Mouse (Mus musculus): ENCODE measurements around the gene Plac1. TPM values are rescaled to one million over a fixed set of nuclear protein-coding genes. Genes with fewer than 3 reads are reported as not detected.

The Plac1 gene
- polyA plus RNA-seq, 1 experiment from 2014 or later: 14.9 TPM

GRCm38 (mm10) chrX:53146389-53146917, 93.5 kb downstream of the Plac1 start:
- no peak overlapping the region for H3K27ac ChIP-seq (ENCODE audit: low read depth, low read length)
- no peak for ATAC-seq (replicated peaks; ENCODE audit: insufficient number of reproducible peaks, low FRiP score, low TSS enrichment)
- no peak overlapping the region for H3K4me3 ChIP-seq (ENCODE audit: low read depth, low read length)
- no peaks in the 10 kb centered on the region for H3K36me3 ChIP-seq (ENCODE audit: control insufficient read depth, insufficient read depth, low read length)
- H3K4me1 ChIP-seq (ENCODE audit: control insufficient read depth, insufficient read depth, low read length): no peaks in the 10 kb centered on the region
- H3K9me3 ChIP-seq (replicated peaks; ENCODE audit: control insufficient read depth, low read length): no peaks in the 10 kb centered on the region
- WGBS (ENCODE audit: insufficient replicate concordance): 50% methylated on average over 5 of the region's 5 CpGs
- no peaks in the 10 kb centered on the region; the same call in 1 of the 2 replicates for H3K27me3 ChIP-seq (ENCODE audit: control insufficient read depth, insufficient read depth, low read length)
- H3K9ac ChIP-seq (ENCODE audit: low read depth, low read length): no peak overlapping the region
- H3K4me2 ChIP-seq: no peak overlapping the region

GRCm38 (mm10) chrX:53139641-53140040, 100.3 kb downstream of the Plac1 start:
- H3K27me3 ChIP-seq (ENCODE audit: control insufficient read depth, insufficient read depth, low read length): no peaks in the 10 kb centered on the region
- no peak overlapping the region for H3K4me2 ChIP-seq
- H3K9me3 ChIP-seq (replicated peaks; ENCODE audit: control insufficient read depth, low read length): no peaks in the 10 kb centered on the region
- 83% methylated on average over 2 of the region's 2 CpGs for WGBS (ENCODE audit: insufficient replicate concordance)
- H3K9ac ChIP-seq (ENCODE audit: low read depth, low read length): no peak overlapping the region
- H3K36me3 ChIP-seq (ENCODE audit: control insufficient read depth, insufficient read depth, low read length): no peaks in the 10 kb centered on the region
- no peak overlapping the region for H3K4me3 ChIP-seq (ENCODE audit: low read depth, low read length)
- no peaks in the 10 kb centered on the region for H3K4me1 ChIP-seq (ENCODE audit: control insufficient read depth, insufficient read depth, low read length)
- ATAC-seq (replicated peaks; ENCODE audit: insufficient number of reproducible peaks, low FRiP score, low TSS enrichment): no peak
- no peak overlapping the region for H3K27ac ChIP-seq (ENCODE audit: low read depth, low read length)

GRCm38 (mm10) chrX:53137066-53137465, 102.8 kb downstream of the Plac1 start:
- ATAC-seq (replicated peaks; ENCODE audit: insufficient number of reproducible peaks, low FRiP score, low TSS enrichment): no peak
- Histone ChIP-seq H3K4me1 (ENCODE audit: control insufficient read depth, insufficient read depth, low read length) (no peaks in the 10 kb centered on the region), H3K4me3 (ENCODE audit: low read depth, low read length) (no peak overlapping the region)

GRCm38 (mm10) chrX:53129501-53129900, 110.4 kb downstream of the Plac1 start:
- Histone ChIP-seq H3K4me1 (ENCODE audit: control insufficient read depth, insufficient read depth, low read length) (no peaks in the 10 kb centered on the region), H3K9ac (ENCODE audit: low read depth, low read length) (no peak overlapping the region), H3K36me3 (ENCODE audit: control insufficient read depth, insufficient read depth, low read length) (no peaks in the 10 kb centered on the region), H3K4me2 (no peak overlapping the region), H3K4me3 (ENCODE audit: low read depth, low read length) (no peak overlapping the region), H3K27ac (ENCODE audit: low read depth, low read length) (no peak overlapping the region), H3K9me3 (replicated peaks; ENCODE audit: control insufficient read depth, low read length) (no peaks in the 10 kb centered on the region), H3K27me3 (ENCODE audit: control insufficient read depth, insufficient read depth, low read length) (no peaks in the 10 kb centered on the region)
- 44% methylated on average over 2 of the region's 2 CpGs for WGBS (ENCODE audit: insufficient replicate concordance)
- ATAC-seq (replicated peaks; ENCODE audit: insufficient number of reproducible peaks, low FRiP score, low TSS enrichment): no peak

More at GRCm38 (mm10) chrX:53137066-53137465, 102.8 kb downstream of the Plac1 start:
- Histone ChIP-seq H3K9me3 (replicated peaks; ENCODE audit: control insufficient read depth, low read length) (no peaks in the 10 kb centered on the region), H3K4me2 (no peak overlapping the region), H3K27ac (ENCODE audit: low read depth, low read length) (no peak overlapping the region), H3K36me3 (ENCODE audit: control insufficient read depth, insufficient read depth, low read length) (no peaks in the 10 kb centered on the region), H3K27me3 (ENCODE audit: control insufficient read depth, insufficient read depth, low read length) (no peaks in the 10 kb centered on the region), H3K9ac (ENCODE audit: low read depth, low read length) (no peak overlapping the region)
- WGBS (ENCODE audit: insufficient replicate concordance): 84% methylated on average over 2 of the region's 2 CpGs

GRCm38 (mm10) chrX:53126492-53127033, 113.3 kb downstream of the Plac1 start:
- Histone ChIP-seq H3K9me3 (replicated peaks; ENCODE audit: control insufficient read depth, low read length) (no peaks in the 10 kb centered on the region), H3K27me3 (ENCODE audit: control insufficient read depth, insufficient read depth, low read length) (no peaks in the 10 kb centered on the region), H3K4me3 (ENCODE audit: low read depth, low read length) (no peak overlapping the region), H3K9ac (ENCODE audit: low read depth, low read length) (no peak overlapping the region), H3K4me1 (ENCODE audit: control insufficient read depth, insufficient read depth, low read length) (no peaks in the 10 kb centered on the region), H3K36me3 (ENCODE audit: control insufficient read depth, insufficient read depth, low read length) (no peaks in the 10 kb centered on the region), H3K4me2 (no peak overlapping the region), H3K27ac (ENCODE audit: low read depth, low read length) (no peak overlapping the region)
- ATAC-seq (replicated peaks; ENCODE audit: insufficient number of reproducible peaks, low FRiP score, low TSS enrichment): no peak
- WGBS (ENCODE audit: insufficient replicate concordance): 77% methylated on average over 6 of the region's 6 CpGs

GRCm38 (mm10) chrX:53125838-53126467, 114.0 kb downstream of the Plac1 start:
- Histone ChIP-seq H3K4me1 (ENCODE audit: control insufficient read depth, insufficient read depth, low read length) (no peaks in the 10 kb centered on the region), H3K27ac (ENCODE audit: low read depth, low read length) (no peak overlapping the region; the same call in 1 of the 2 replicates), H3K27me3 (ENCODE audit: control insufficient read depth, insufficient read depth, low read length) (no peaks in the 10 kb centered on the region), H3K36me3 (ENCODE audit: control insufficient read depth, insufficient read depth, low read length) (no peaks in the 10 kb centered on the region), H3K9me3 (replicated peaks; ENCODE audit: control insufficient read depth, low read length) (no peaks in the 10 kb centered on the region), H3K9ac (ENCODE audit: low read depth, low read length) (no peak overlapping the region), H3K4me2 (no peak overlapping the region), H3K4me3 (ENCODE audit: low read depth, low read length) (no peak overlapping the region)
- 38% methylated on average over 3 of the region's 3 CpGs for WGBS (ENCODE audit: insufficient replicate concordance)
- no peak for ATAC-seq (replicated peaks; ENCODE audit: insufficient number of reproducible peaks, low FRiP score, low TSS enrichment)

- H3K4me1 ChIP-seq (ENCODE audit: control insufficient read depth, insufficient read depth, low read length): no peaks in the 10 kb centered on the region
- H3K36me3 ChIP-seq (ENCODE audit: control insufficient read depth, insufficient read depth, low read length): no peaks in the 10 kb centered on the region
- H3K27me3 ChIP-seq (ENCODE audit: control insufficient read depth, insufficient read depth, low read length): no peaks in the 10 kb centered on the region
- H3K27ac ChIP-seq (ENCODE audit: low read depth, low read length): no peak overlapping the region
- no peak overlapping the region for H3K4me3 ChIP-seq (ENCODE audit: low read depth, low read length)
- no peak overlapping the region for H3K4me2 ChIP-seq
- ATAC-seq (replicated peaks; ENCODE audit: insufficient number of reproducible peaks, low FRiP score, low TSS enrichment): no peak
- H3K9ac ChIP-seq (ENCODE audit: low read depth, low read length): no peak overlapping the region
- no peaks in the 10 kb centered on the region for H3K9me3 ChIP-seq (replicated peaks; ENCODE audit: control insufficient read depth, low read length)
- WGBS (ENCODE audit: insufficient replicate concordance): 59% methylated on average over 1 of the region's 1 CpGs
These were observed 116.3 kb downstream of the Plac1 start for GRCm38 (mm10) chrX:53123562-53123961.

GRCm38 (mm10) chrX:53118631-53119030, 121.3 kb downstream of the Plac1 start:
- WGBS (ENCODE audit: insufficient replicate concordance): 54% methylated on average over 6 of the region's 6 CpGs
- ATAC-seq (replicated peaks; ENCODE audit: insufficient number of reproducible peaks, low FRiP score, low TSS enrichment): no peak
- no peaks in the 10 kb centered on the region for H3K36me3 ChIP-seq (ENCODE audit: control insufficient read depth, insufficient read depth, low read length)

GRCm38 (mm10) chrX:53118019-53118418, 121.9 kb downstream of the Plac1 start:
- Histone ChIP-seq H3K9ac (ENCODE audit: low read depth, low read length) (no peak overlapping the region), H3K9me3 (replicated peaks; ENCODE audit: control insufficient read depth, low read length) (no peaks in the 10 kb centered on the region), H3K27me3 (ENCODE audit: control insufficient read depth, insufficient read depth, low read length) (no peaks in the 10 kb centered on the region), H3K4me3 (ENCODE audit: low read depth, low read length) (no peak overlapping the region), H3K27ac (ENCODE audit: low read depth, low read length) (no peak overlapping the region), H3K4me2 (no peak overlapping the region), H3K36me3 (ENCODE audit: control insufficient read depth, insufficient read depth, low read length) (no peaks in the 10 kb centered on the region), H3K4me1 (ENCODE audit: control insufficient read depth, insufficient read depth, low read length) (no peaks in the 10 kb centered on the region)
- ATAC-seq (replicated peaks; ENCODE audit: insufficient number of reproducible peaks, low FRiP score, low TSS enrichment): no peak

More at GRCm38 (mm10) chrX:53118631-53119030, 121.3 kb downstream of the Plac1 start:
- Histone ChIP-seq H3K4me1 (ENCODE audit: control insufficient read depth, insufficient read depth, low read length) (no peaks in the 10 kb centered on the region), H3K4me2 (no peak overlapping the region), H3K27me3 (ENCODE audit: control insufficient read depth, insufficient read depth, low read length) (no peaks in the 10 kb centered on the region), H3K9ac (ENCODE audit: low read depth, low read length) (no peak overlapping the region), H3K4me3 (ENCODE audit: low read depth, low read length) (no peak overlapping the region), H3K27ac (ENCODE audit: low read depth, low read length) (no peak overlapping the region), H3K9me3 (replicated peaks; ENCODE audit: control insufficient read depth, low read length) (no peaks in the 10 kb centered on the region)
